Mouse (Mus musculus) adrenal gland, adult 2 months (tissue): ENCODE measurements around the gene Gata1. TPM values are rescaled to one million over a fixed set of nuclear protein-coding genes. Genes with fewer than 3 reads are reported as not detected.
"Not testable (repeated sequence)": the region's sequence is repeated elsewhere in the genome, so short reads cannot be mapped to it uniquely, and the experiment has no call there.

Experiments
- DNase-seq: peaks from one replicate; pipeline ENCODE4 v3.0.0; 2021
- polyA plus RNA-seq: library from polyadenylated mRNA; depleted of rRNA; stranded (reverse); fragments of >200 nt; gene quantifications from 2 replicates; pipeline ENCODE4 v1.2.3, GENCODE M21; 2012; rRNA removed
- total RNA-seq, 2 experiments: library from RNA; stranded (reverse); gene quantifications; 2 replicates each; pipeline ENCODE4 v1.2.3; 2021

Gata1 gene
- total and polyA plus RNA-seq, 3 experiments = 0.12 to 0.48 TPM; not detected in 1

DNA sequence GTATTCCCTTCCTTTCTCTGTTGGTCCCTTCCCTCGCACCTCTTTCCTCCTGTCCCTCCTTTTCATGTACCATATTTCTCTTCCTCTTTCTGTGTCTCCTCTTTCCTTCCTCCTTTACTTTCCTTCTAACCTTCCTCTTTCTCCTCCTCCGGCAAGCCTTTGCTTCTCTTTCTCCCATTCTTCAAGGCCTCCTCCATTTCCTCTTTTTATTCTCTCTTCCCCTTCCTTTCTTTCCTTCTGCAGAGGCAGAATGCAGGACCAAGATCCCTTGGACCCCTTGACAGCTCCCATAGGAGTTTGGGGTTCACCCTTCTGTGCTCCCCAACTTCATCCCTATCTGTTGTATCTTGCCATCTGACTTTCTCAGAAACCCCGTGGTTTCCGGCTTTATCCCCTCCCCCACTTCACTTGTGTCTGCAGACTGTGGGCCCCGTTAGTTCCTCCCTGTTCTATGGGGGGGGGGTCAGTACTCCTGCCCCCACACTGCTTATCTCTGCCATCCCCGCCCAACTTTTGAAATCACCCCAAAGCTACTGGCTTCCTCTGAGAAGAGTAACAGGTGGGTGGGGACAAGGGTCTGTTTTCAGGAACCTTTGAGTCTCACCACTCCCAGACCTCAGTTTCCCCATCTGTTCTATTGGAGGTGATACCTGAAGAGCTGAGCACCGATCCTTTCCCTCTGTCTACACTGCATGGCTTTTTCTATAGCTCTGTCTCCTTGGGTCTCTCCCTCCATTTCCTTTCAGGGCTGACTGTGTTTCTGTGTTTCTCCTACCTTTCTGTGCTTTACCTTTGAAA, 13.8 kb downstream of the Gata1 start:
- DNase-seq = no peak

DNA sequence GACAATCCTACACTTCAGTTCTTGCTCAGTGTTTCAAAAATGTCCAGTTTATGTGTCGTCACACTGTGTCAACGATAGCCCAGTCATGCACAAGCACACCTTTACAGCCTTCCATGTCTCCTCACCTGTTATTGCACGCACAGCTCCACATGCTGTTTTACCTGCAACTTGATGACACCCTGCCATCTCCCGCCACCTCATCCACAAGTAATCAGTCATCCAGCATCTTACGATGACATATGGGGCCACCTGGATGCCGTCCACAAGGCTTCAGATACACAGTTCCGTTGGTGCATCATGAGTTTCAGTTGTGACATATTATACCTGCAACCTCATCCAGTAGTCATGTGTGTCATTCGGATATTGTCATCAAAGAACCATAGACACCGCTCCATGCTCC, 19.0 kb downstream of the Gata1 start:
- no peak for DNase-seq

GRCm38 (mm10) chrX:7950091-7950490, 27.8 kb downstream of the Gata1 start:
- DNase-seq = peak; percentile 52

- peak; percentile 96 for DNase-seq
Measured at GRCm38 (mm10) chrX:7947900-7948492, 29.9 kb downstream of the Gata1 start.

DNA sequence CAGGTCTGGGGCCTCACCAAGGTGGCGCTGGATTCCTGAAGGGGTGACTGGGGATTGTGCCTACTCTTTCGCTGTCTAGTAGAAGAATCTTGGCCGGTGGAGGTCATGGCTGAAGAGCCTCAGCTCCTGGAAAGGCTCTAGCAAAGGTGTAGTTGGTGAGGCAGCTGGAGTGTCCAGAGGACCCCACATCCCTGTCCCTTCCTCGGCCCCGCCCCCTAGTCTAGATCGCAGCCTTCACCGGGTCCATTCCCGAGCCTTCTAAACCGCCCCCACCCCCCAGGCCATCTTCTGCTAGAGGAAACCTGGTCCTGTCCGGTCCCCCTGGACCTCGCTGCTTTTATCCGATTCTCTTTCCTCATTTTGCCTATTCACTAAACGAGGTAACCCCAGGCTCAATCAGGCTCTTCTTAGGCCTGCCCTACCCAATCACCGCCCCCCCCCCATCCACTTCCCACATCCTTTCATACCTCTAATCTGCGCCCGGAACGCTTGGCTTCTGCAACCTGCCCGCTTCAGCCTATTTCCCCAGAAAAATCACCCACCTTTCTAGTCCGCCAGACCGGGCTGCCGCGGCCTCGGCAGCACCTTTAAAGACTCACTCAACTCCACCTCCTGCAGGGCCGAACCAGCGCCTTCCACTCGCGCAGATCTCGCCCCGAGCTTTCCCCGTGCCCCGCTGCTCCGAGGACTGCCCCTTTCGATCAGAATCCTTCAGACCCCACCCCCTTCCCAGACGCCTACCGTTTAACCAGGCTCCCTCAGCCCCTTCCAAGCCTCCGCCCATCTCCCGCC, 30.6 kb downstream of the Gata1 start, which contains the start of gene Hdac6:
Gene Hdac6, minus strand, starts transcription at position 782 of the 792 bp plus-strand sequence.
- DNase-seq = peak; percentile 11

DNA sequence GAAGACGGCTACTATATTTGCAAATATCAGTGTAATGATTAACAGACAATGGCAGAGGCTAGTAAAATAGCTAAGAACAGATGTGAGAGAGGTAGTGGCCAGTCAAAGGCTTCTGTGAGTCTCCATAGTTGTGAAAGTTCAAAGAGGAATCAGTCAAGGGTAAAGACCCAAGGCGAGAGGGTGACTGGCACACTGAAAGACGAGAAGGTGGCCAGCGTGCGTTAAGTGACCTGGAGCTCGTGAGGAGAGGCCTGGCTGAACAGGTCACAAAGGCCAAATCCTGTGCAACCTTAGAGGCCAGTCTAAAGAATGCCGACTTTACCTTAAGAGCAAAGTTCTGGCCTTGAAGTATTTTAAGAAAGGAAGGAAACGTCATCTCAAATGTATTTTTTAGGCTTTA, 32.3 kb downstream of the Gata1 start:
- DNase-seq = no peak

GRCm38 (mm10) chrX:7937667-7938066, 40.2 kb downstream of the Gata1 start:
- peak; percentile 8 for DNase-seq

- DNase-seq = no peak
Measured at GRCm38 (mm10) chrX:7936874-7937273, 41.0 kb downstream of the Gata1 start.

- no peak for DNase-seq
Measured at GRCm38 (mm10) chrX:7928270-7928790, 49.5 kb downstream of the Gata1 start, which contains the start of gene Eras. TSS of gene Eras (minus strand) at chrX:7928607.

- no peak for DNase-seq
Measured at GRCm38 (mm10) chrX:7927116-7927515, 50.8 kb downstream of the Gata1 start.

DNA sequence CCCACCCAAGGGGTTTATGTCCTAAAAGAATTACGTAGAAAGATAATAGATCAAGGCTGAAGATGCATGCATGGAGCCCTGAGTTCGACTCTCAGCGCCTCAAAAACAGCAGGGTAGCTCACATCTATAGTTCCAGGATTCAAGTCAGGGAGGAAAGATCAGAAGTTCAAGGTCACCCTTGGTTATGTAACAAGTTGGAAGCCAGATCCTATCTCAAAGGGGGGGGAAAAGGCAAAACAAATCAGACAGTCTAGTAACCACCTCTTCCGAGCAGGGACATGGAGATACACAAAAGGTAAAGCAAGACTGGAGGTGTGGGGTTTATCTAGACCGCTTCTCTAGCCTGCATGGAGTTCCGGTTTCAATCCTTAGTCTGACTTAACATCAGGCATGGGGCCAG, 51.6 kb downstream of the Gata1 start:
- no peak for DNase-seq

DNA sequence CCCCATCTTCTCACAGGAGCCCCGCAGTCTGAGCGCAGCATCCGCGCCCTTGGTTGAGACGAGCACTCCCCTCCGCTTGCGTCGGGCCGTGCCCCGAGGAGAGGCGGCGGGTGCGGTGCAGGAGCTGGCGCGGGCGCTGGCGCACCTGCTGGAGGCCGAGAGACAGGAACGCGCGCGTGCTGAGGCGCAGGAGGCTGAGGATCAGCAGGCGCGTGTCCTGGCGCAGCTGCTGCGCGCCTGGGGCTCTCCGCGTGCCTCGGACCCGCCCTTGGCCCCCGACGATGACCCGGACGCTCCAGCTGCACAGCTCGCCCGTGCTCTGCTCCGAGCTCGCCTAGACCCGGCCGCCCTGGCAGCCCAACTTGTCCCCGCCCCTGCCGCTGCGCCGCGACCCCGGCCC, 55.8 kb downstream of the Gata1 start:
- no peak for DNase-seq

- no peak for DNase-seq
Measured at GRCm38 (mm10) chrX:7919601-7920383, 58.1 kb downstream of the Gata1 start, which contains the start of gene Pcsk1n. TSS of gene Pcsk1n (plus strand) at chrX:7919822.

- DNase-seq = not testable (repeated sequence)
Measured at GRCm38 (mm10) chrX:7917960-7918359, 59.9 kb downstream of the Gata1 start.

- peak; percentile 51 for DNase-seq
Measured at GRCm38 (mm10) chrX:7915669-7916068, 62.2 kb downstream of the Gata1 start.

GRCm38 (mm10) chrX:7910473-7910872, 67.4 kb downstream of the Gata1 start:
- DNase-seq = peak; percentile 31

Other genes with a start within 250 kb of the Gata1 start
- gene Praf2, start 249.6 kb downstream of the Gata1 start, total RNA-seq = 10 to 100 TPM; 12.9 to 17.9 TPM
- 37.3 and 55.0 TPM in 2 replicates for gene Praf2, start 249.6 kb downstream of the Gata1 start, polyA plus RNA-seq
- gene Ccdc120, start 227.2 kb downstream of the Gata1 start, total RNA-seq = 1 to 10 TPM; 2.9 to 3.7 TPM
- 11.6 and 12.8 TPM in 2 replicates for gene Ccdc120, start 227.2 kb downstream of the Gata1 start, polyA plus RNA-seq
- 10 to 100 TPM; 45.4 to 59.2 TPM for gene Tfe3, start 215.5 kb downstream of the Gata1 start, total RNA-seq
- 40.7 and 41.3 TPM in 2 replicates for gene Tfe3, start 215.5 kb downstream of the Gata1 start, polyA plus RNA-seq
- gene Gripap1, start 188.3 kb downstream of the Gata1 start, total RNA-seq = 10 to 100 TPM; 44.7 to 47.8 TPM
- gene Gripap1, start 188.3 kb downstream of the Gata1 start, polyA plus RNA-seq = 18.3 and 19.5 TPM in 2 replicates
- under 1 TPM; 0.86 to 0.92 TPM for gene Kcnd1, start 155.8 kb downstream of the Gata1 start, total RNA-seq
- 1.1 and 1.2 TPM in 2 replicates for gene Kcnd1, start 155.8 kb downstream of the Gata1 start, polyA plus RNA-seq
- 10 to 100 TPM; 53.9 to 65.8 TPM for gene Otud5, start 136.7 kb downstream of the Gata1 start, total RNA-seq
- gene Otud5, start 136.7 kb downstream of the Gata1 start, polyA plus RNA-seq = 34.5 and 51.6 TPM in 2 replicates
- 10 to 100 TPM in 1 of 2 experiments, 1 to 10 TPM in 1; 7.3 to 12.6 TPM for gene Pim2, start 99.8 kb downstream of the Gata1 start, total RNA-seq
- 23.0 and 23.7 TPM in 2 replicates for gene Pim2, start 99.8 kb downstream of the Gata1 start, polyA plus RNA-seq
- 10 to 100 TPM; 39.6 to 75.3 TPM for gene Slc35a2, start 94.0 kb downstream of the Gata1 start, total RNA-seq
- 158 and 186 TPM in 2 replicates for gene Slc35a2, start 94.0 kb downstream of the Gata1 start, polyA plus RNA-seq
- 100 to 1,000 TPM; 102 to 144 TPM for gene Pqbp1, start 78.8 kb downstream of the Gata1 start, total RNA-seq
- gene Pqbp1, start 78.8 kb downstream of the Gata1 start, polyA plus RNA-seq = 93.3 and 120 TPM in 2 replicates
- 100 to 1,000 TPM; 102 to 113 TPM for gene Timm17b, start 78.7 kb downstream of the Gata1 start, total RNA-seq
- 79.3 and 93.5 TPM in 2 replicates for gene Timm17b, start 78.7 kb downstream of the Gata1 start, polyA plus RNA-seq
- gene Gm10491, start 70.2 kb downstream of the Gata1 start, total RNA-seq = not detected
- not detected in 2 replicates for gene Gm10491, start 70.2 kb downstream of the Gata1 start, polyA plus RNA-seq
- gene Gm10490, start 68.5 kb downstream of the Gata1 start, total RNA-seq = not detected
- not detected in 2 replicates for gene Gm10490, start 68.5 kb downstream of the Gata1 start, polyA plus RNA-seq
- 10 to 100 TPM; 34.7 to 59.2 TPM for gene Pcsk1n, start 58.2 kb downstream of the Gata1 start, total RNA-seq
- 223 and 268 TPM in 2 replicates for gene Pcsk1n, start 58.2 kb downstream of the Gata1 start, polyA plus RNA-seq
- not detected for gene Eras, start 49.5 kb downstream of the Gata1 start, total RNA-seq
- not detected in 2 replicates for gene Eras, start 49.5 kb downstream of the Gata1 start, polyA plus RNA-seq
- gene Hdac6, start 30.2 kb downstream of the Gata1 start, total RNA-seq = 10 to 100 TPM; 13.3 to 16.1 TPM
- 23.2 and 25.2 TPM in 2 replicates for gene Hdac6, start 30.2 kb downstream of the Gata1 start, polyA plus RNA-seq
- gene Glod5, start 40.4 kb upstream of the Gata1 start, total RNA-seq = not detected
- not detected in 2 replicates for gene Glod5, start 40.4 kb upstream of the Gata1 start, polyA plus RNA-seq
- 10 to 100 TPM in 1 of 2 experiments, 1 to 10 TPM in 1; 9.1 to 11.2 TPM for gene Suv39h1, start 96.7 kb upstream of the Gata1 start, total RNA-seq
- gene Suv39h1, start 96.7 kb upstream of the Gata1 start, polyA plus RNA-seq = 4.9 and 5.5 TPM in 2 replicates
- 1 to 10 TPM; 2.4 to 3.2 TPM for gene Was, start 112.4 kb upstream of the Gata1 start, total RNA-seq
- gene Was, start 112.4 kb upstream of the Gata1 start, polyA plus RNA-seq = 2.1 and 2.5 TPM in 2 replicates
- 10 to 100 TPM; 52.4 to 57.7 TPM for gene Wdr13, start 154.8 kb upstream of the Gata1 start, total RNA-seq
- 213 and 220 TPM in 2 replicates for gene Wdr13, start 154.8 kb upstream of the Gata1 start, polyA plus RNA-seq
- 100 to 1,000 TPM in 1 of 2 experiments, 10 to 100 TPM in 1; 54.5 to 106 TPM for gene Rbm3, start 167.8 kb upstream of the Gata1 start, total RNA-seq
- gene Rbm3, start 167.8 kb upstream of the Gata1 start, polyA plus RNA-seq = 28.5 and 30.7 TPM in 2 replicates
- gene Tbc1d25, start 198.1 kb upstream of the Gata1 start, total RNA-seq = 1 to 10 TPM; 8.8 to 9.6 TPM
- gene Tbc1d25, start 198.1 kb upstream of the Gata1 start, polyA plus RNA-seq = 11.1 and 12.9 TPM in 2 replicates
- 100 to 1,000 TPM in 1 of 2 experiments, 10 to 100 TPM in 1; 55.1 to 112 TPM for gene Ebp, start 215.4 kb upstream of the Gata1 start, total RNA-seq
- 170 and 218 TPM in 2 replicates for gene Ebp, start 215.4 kb upstream of the Gata1 start, polyA plus RNA-seq
- gene Porcn, start 228.5 kb upstream of the Gata1 start, total RNA-seq = 1 to 10 TPM; 7.1 to 8.7 TPM
- gene Porcn, start 228.5 kb upstream of the Gata1 start, polyA plus RNA-seq = 38.0 and 43.0 TPM in 2 replicates